Mouse (Mus musculus): ENCODE measurements around the gene Scaper.
A peak's percentile ranks its signal among the peaks of the same experiment; 100 is the strongest.

Scaper gene

GRCm38 (mm10) chr9:55540391-55540770 is 397.5 kb downstream of the Scaper start:
- no peak for DNase-seq

- DNase-seq: no peak
These were observed 398.1 kb downstream of the Scaper start for GRCm38 (mm10) chr9:55539661-55540390.

DNA sequence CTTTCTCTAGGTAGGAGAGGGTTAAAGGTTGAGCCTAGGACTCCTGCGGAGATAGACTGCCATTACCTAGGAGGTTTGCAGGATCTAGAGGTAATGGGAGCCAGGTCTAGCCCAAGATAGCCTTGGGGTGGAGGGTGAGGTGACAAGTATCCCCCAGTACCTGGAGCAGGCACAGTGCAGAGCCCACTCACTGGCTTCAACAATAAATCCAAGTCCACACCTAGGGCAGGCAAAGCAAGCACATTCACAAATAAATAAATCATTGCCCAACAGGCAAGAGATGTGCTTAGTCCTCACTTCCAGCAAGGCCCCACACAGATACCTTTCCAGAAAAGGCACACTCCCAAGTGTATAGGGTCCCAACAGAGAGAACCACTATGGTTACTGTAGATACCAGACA is 398.9 kb downstream of the Scaper start:
- DNase-seq: no peak

DNA sequence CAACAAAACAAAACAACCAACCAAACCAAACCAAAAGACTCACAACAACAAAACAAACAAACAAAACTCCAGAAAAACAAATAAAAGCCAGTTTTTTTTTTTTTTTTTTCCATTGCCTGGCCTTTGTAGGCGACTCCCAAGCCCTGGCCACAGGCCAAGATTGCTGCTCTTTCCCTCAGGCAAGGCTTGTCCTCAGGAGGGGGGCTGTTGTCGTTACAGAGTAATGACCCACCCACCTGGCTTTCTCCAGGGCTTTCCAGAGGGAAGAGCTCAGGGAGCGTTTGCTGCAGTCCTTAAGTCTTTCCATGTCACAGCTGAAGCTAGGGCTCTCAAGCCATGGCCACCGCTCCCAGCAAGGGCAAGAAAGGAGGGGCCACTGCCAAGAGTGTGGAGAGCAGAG is 399.5 kb downstream of the Scaper start, which contains the start of gene Isl2:
Gene Isl2 (plus strand): TSS at position 296 of the 400 bp plus-strand sequence.
- DNase-seq: no peak

GRCm38 (mm10) chr9:55535907-55536306 is 402.0 kb downstream of the Scaper start:
- no peak for DNase-seq

- no peak for DNase-seq
These were observed 412.2 kb downstream of the Scaper start for GRCm38 (mm10) chr9:55525716-55526115.

DNA sequence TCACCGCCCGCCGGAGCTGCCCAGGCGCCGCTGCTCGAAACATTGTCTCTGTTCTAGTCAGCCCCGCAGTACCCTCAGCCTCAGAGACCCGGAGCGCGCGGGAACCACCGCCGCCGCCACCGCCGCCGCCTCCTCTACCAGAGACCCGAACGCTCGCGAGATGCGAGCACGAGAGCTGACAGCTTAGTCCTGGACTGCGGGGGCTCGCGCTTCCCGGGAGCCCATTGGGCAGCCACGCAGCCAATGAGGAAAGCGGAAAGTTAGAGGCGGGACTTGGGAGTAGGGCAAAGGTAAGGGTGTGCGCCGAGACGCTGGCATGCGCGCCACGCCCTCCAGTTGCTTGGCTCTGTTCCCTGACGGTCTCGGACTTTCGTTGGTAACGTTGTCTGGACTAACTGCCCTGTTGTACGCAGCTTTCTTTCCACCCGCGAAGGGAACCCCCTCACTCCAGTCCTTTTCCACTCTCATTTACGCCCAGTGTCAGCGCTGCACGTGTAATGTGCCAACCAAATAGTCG is 425.8 kb downstream of the Scaper start, which contains the start of gene Etfa:
Gene Etfa (minus strand): TSS at position 217 of the 517 bp plus-strand sequence.
- peak; percentile 93 to 96 for DNase-seq

- DNase-seq: no peak
These were observed 426.4 kb downstream of the Scaper start for GRCm38 (mm10) chr9:55511521-55511993.

GRCm38 (mm10) chr9:55510651-55511235 is 427.2 kb downstream of the Scaper start:
- DNase-seq: no peak

DNA sequence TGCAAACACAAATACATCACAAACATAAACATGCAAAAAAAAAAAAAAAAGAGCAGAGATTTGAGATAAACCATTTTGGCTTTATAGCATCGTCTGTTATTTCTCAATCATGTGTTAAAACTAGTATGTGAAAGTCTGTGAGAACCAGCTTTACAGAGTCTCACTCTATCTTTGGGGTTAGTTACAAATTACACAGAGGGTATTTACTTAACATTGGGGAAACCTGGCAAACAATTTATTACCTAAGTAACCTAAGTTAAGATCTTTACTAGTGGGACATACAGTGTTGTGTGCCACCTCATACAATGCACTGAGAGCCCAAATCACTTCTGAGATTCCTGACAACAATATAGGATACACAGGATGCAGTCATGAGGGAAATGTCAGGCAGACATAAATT is 428.2 kb downstream of the Scaper start:
- no peak for DNase-seq

- DNase-seq: no peak
These were observed 429.2 kb downstream of the Scaper start for GRCm38 (mm10) chr9:55508701-55509100.

GRCm38 (mm10) chr9:55507922-55508321 is 430.0 kb downstream of the Scaper start:
- no peak for DNase-seq
